Mouse (Mus musculus) heart, embryonic 15.5 days (tissue): Measurements from ENCODE around the gene Dhx37. TPM values are rescaled to one million over a fixed set of nuclear protein-coding genes. Genes with fewer than 3 reads are reported as not detected.
A peak's percentile ranks its signal among the peaks of the same experiment; 100 is the strongest.
"Not testable (repeated sequence)": the region's sequence is repeated elsewhere in the genome, so short reads cannot be mapped to it uniquely, and the experiment has no call there.

Experiments used
- ATAC-seq: fragments of 200-750 bp; cut with Nextera tagmentation; replicated peaks from 2 replicates; pipeline ENCODE4 v1.8.0; 2017; ENCODE audit warnings: low read depth, moderate TSS enrichment; ENCODE audit not compliant: insufficient number of reproducible peaks, insufficient read depth, low FRiP score
- H3K27ac ChIP-seq: fragments of 300-500 bp; sonication (generic); 2 replicates; pipeline ENCODE4 v1.5.1; 2015; ENCODE audit warnings: mild to moderate bottlenecking, inconsistent platforms
- H3K27me3 ChIP-seq: fragments of 300-500 bp; sonication (generic); 2 replicates; pipeline ENCODE4 v1.6.1; 2015; ENCODE audit warnings: inconsistent platforms
- H3K36me3 ChIP-seq: fragments of 300-500 bp; sonication (generic); 2 replicates; pipeline ENCODE4 v1.6.1; 2015; ENCODE audit warnings: mild to moderate bottlenecking, inconsistent platforms
- H3K4me1 ChIP-seq: fragments of 300-500 bp; sonication (generic); replicated peaks from 2 replicates; pipeline ENCODE4 v1.6.1; 2015; ENCODE audit warnings: inconsistent platforms
- H3K4me2 ChIP-seq: fragments of 300-500 bp; sonication (generic); 2 replicates; pipeline ENCODE4 v1.6.1; 2015; ENCODE audit warnings: inconsistent platforms, mild to moderate bottlenecking, moderate library complexity
- H3K4me3 ChIP-seq: fragments of 300-500 bp; sonication (generic); 2 replicates; pipeline ENCODE4 v1.5.1; 2015; ENCODE audit warnings: mild to moderate bottlenecking, inconsistent platforms
- H3K9ac ChIP-seq: fragments of 300-500 bp; sonication (generic); 2 replicates; pipeline ENCODE4 v1.6.1; 2015; ENCODE audit warnings: mild to moderate bottlenecking, inconsistent platforms
- H3K9me3 ChIP-seq: fragments of 300-500 bp; sonication (generic); replicated peaks from 2 replicates; pipeline ENCODE4 v1.6.1; 2016; ENCODE audit warnings: inconsistent platforms
- WGBS: fragments of 180-500 bp; shearing (Covaris S2); methylation state at CpG from one replicate; pipeline ENCODE4 v1.1.7; 2015; ENCODE audit warnings: mixed read lengths; 5-methylcytosine and 5-hydroxymethylcytosine counted together
- polyA plus RNA-seq: library from polyadenylated mRNA; unstranded; fragments of >200 nt; fragmentation: Nextera tagmentation; extraction: Ambion mirVana; gene quantifications from 2 replicates; pipeline ENCODE4 v1.2.1, GENCODE M21; 2015

The Dhx37 gene
- polyA plus RNA-seq, 1 experiment from 2014 or later = 7.0 TPM

DNA sequence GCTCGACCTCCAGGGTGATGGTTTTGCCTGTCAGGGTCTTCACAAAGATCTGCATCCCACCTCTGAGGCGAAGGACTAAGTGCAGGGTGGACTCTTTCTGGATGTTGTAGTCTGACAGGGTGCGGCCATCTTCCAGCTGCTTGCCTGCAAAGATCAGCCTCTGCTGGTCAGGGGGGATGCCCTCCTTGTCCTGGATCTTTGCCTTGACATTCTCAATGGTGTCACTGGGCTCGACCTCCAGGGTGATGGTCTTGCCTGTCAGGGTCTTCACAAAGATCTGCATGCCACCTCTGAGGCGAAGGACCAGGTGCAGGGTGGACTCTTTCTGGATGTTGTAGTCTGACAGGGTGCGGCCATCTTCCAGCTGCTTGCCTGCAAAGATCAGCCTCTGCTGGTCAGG, 46.6 kb downstream of the Dhx37 start:
- not testable (repeated sequence) for H3K27me3 ChIP-seq, ATAC-seq, H3K4me3 ChIP-seq, H3K27ac ChIP-seq, H3K9ac ChIP-seq, H3K9me3 ChIP-seq
- H3K36me3 ChIP-seq = peaks cover 17% of the 10 kb centered on the region
- peaks cover 51% of the 10 kb centered on the region for H3K4me1 ChIP-seq
- H3K4me2 ChIP-seq = 0 out of 2 replicates have a peak overlapping the region, but pooled peaks have one; percentile 25
- 80% methylated on average over 5 of the region's 6 CpGs for WGBS

- H3K27ac ChIP-seq = no peak overlapping the region
- no peaks in the 10 kb centered on the region for H3K9me3 ChIP-seq
- no peak for ATAC-seq
- peak overlapping the region; percentile 45 for H3K4me2 ChIP-seq
- H3K4me1 ChIP-seq = peaks cover 33% of the 10 kb centered on the region
- peak overlapping the region; percentile 24 for H3K4me3 ChIP-seq
- no peaks in the 10 kb centered on the region for H3K27me3 ChIP-seq
- H3K36me3 ChIP-seq = peaks cover 17% of the 10 kb centered on the region
- no peak overlapping the region for H3K9ac ChIP-seq
- WGBS = 64% methylated on average over 8 of the region's 8 CpGs
Measured at GRCm38 (mm10) chr5:125385215-125385940, 48.5 kb downstream of the Dhx37 start.

DNA sequence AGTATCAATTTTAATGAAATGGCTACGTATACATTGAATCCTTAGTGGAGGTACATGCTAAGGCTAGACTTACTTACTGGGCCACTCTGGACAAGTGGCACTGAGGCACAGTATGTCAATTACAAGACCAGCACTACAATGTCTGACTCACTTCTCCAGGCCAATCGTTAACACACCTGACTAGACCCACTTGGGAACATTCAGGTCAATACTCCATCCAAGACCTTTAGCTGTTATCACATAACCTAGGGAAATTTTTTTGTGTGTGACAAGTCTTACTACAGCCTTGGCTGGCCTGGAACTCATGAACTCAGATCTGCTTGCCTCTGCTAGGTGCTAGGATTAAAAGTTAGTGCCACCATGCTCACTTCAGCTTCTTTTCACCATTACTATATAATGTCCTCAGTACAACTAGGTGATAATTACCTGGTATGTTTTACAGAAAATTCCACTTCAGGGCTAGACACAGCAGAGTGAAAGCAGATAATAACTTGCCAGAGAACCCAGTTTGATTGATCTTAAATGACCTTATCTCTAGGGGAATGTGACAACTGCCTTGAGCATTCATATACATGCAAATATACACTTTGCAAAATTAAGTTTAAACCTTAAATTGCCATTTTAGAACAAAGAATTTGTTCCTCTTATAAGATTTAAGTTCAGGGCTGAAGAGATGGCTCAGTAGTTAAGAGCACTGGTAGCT, 49.3 kb downstream of the Dhx37 start:
- ATAC-seq = no peak
- no peaks in the 10 kb centered on the region for H3K9me3 ChIP-seq
- peaks cover 31% of the 10 kb centered on the region for H3K4me1 ChIP-seq
- H3K4me2 ChIP-seq = peak overlapping the region; percentile 45; the same call in 1 of the 2 replicates
- H3K36me3 ChIP-seq = peaks cover 17% of the 10 kb centered on the region
- H3K4me3 ChIP-seq = no peak overlapping the region
- H3K9ac ChIP-seq = no peak overlapping the region
- H3K27ac ChIP-seq = no peak overlapping the region
- no peaks in the 10 kb centered on the region for H3K27me3 ChIP-seq
- WGBS = 71% methylated on average over 2 of the region's 2 CpGs

GRCm38 (mm10) chr5:125383637-125384420, 50.1 kb downstream of the Dhx37 start:
- H3K27me3 ChIP-seq = no peaks in the 10 kb centered on the region
- no peak overlapping the region for H3K4me2 ChIP-seq
- peaks cover 17% of the 10 kb centered on the region for H3K36me3 ChIP-seq
- H3K9ac ChIP-seq = no peak overlapping the region
- no peak overlapping the region for H3K4me3 ChIP-seq
- ATAC-seq = no peak
- 75% methylated on average over 3 of the region's 3 CpGs for WGBS
- H3K4me1 ChIP-seq = peaks cover 31% of the 10 kb centered on the region
- no peaks in the 10 kb centered on the region for H3K9me3 ChIP-seq
- H3K27ac ChIP-seq = no peak overlapping the region

GRCm38 (mm10) chr5:125382673-125383558, 51.0 kb downstream of the Dhx37 start:
- Histone ChIP-seq H3K4me3 (no peak overlapping the region), H3K9ac (no peak overlapping the region), H3K27ac (peak overlapping the region; percentile 13), H3K4me2 (no peak overlapping the region), H3K36me3 (peaks cover 17% of the 10 kb centered on the region), H3K27me3 (no peaks in the 10 kb centered on the region), H3K4me1 (peaks cover 26% of the 10 kb centered on the region), H3K9me3 (no peaks in the 10 kb centered on the region)
- peak; percentile 68; the same call in 1 of the 2 replicates for ATAC-seq
- 40% methylated on average over 6 of the region's 6 CpGs for WGBS

GRCm38 (mm10) chr5:125381954-125382672, 51.8 kb downstream of the Dhx37 start:
- Histone ChIP-seq H3K36me3 (peaks cover 17% of the 10 kb centered on the region), H3K4me2 (no peak overlapping the region), H3K4me3 (no peak overlapping the region), H3K9ac (no peak overlapping the region), H3K4me1 (peaks cover 26% of the 10 kb centered on the region), H3K27ac (no peak overlapping the region), H3K9me3 (no peaks in the 10 kb centered on the region), H3K27me3 (no peaks in the 10 kb centered on the region)
- no peak for ATAC-seq
- 67% methylated on average over 5 of the region's 5 CpGs for WGBS

GRCm38 (mm10) chr5:125378919-125379318, 55.0 kb downstream of the Dhx37 start:
- Histone ChIP-seq H3K27me3 (no peaks in the 10 kb centered on the region), H3K9ac (no peak overlapping the region), H3K4me1 (peaks cover 6% of the 10 kb centered on the region; the same call in 1 of the 2 replicates), H3K4me3 (no peak overlapping the region), H3K4me2 (no peak overlapping the region), H3K27ac (no peak overlapping the region), H3K9me3 (no peaks in the 10 kb centered on the region), H3K36me3 (no peaks in the 10 kb centered on the region)
- ATAC-seq = no peak
- WGBS = 76% methylated on average over 5 of the region's 5 CpGs

GRCm38 (mm10) chr5:125377214-125377613, 56.7 kb downstream of the Dhx37 start:
- Histone ChIP-seq H3K9me3 (no peaks in the 10 kb centered on the region), H3K36me3 (no peaks in the 10 kb centered on the region), H3K9ac (no peak overlapping the region), H3K4me2 (no peak overlapping the region), H3K4me1 (no peaks in the 10 kb centered on the region), H3K4me3 (no peak overlapping the region), H3K27me3 (no peaks in the 10 kb centered on the region), H3K27ac (no peak overlapping the region)
- ATAC-seq = no peak
- WGBS = 63% methylated on average over 7 of the region's 7 CpGs

GRCm38 (mm10) chr5:125375871-125376270, 58.0 kb downstream of the Dhx37 start:
- no peaks in the 10 kb centered on the region for H3K36me3 ChIP-seq
- no peaks in the 10 kb centered on the region for H3K27me3 ChIP-seq
- H3K27ac ChIP-seq = no peak overlapping the region
- no peaks in the 10 kb centered on the region for H3K4me1 ChIP-seq
- H3K4me2 ChIP-seq = no peak overlapping the region
- no peak for ATAC-seq
- no peak overlapping the region for H3K4me3 ChIP-seq
- H3K9me3 ChIP-seq = no peaks in the 10 kb centered on the region
- 77% methylated on average over 2 of the region's 2 CpGs for WGBS
- H3K9ac ChIP-seq = no peak overlapping the region

DNA sequence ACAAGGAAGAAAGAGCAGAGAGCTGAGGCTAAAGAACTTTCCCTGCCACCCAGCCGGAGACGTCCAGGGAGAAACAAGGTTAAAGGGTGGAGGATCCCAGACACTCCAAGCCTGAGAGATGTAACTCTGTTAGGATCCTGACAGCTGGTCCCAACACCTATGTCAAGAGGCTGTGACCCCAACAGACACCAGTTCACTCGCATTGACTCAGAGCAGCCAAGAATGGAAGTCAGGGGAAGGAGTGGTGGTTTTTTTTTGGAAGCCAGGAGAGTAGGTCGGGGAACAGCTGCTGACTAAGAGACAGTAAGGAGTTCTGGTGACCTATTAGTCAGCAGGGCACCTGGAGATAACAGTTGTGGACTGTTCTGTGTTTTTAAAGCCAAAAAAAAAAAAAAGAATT, 61.9 kb downstream of the Dhx37 start:
- Histone ChIP-seq H3K4me3 (no peak overlapping the region), H3K9ac (no peak overlapping the region), H3K36me3 (no peaks in the 10 kb centered on the region), H3K4me1 (no peaks in the 10 kb centered on the region), H3K4me2 (no peak overlapping the region), H3K27me3 (no peaks in the 10 kb centered on the region), H3K27ac (no peak overlapping the region), H3K9me3 (no peaks in the 10 kb centered on the region)
- WGBS = 53% methylated on average over 4 of the region's 4 CpGs
- no peak for ATAC-seq
